25 mouse cellular contexts compared by ENCODE assay signal in the genomic region with DNA sequence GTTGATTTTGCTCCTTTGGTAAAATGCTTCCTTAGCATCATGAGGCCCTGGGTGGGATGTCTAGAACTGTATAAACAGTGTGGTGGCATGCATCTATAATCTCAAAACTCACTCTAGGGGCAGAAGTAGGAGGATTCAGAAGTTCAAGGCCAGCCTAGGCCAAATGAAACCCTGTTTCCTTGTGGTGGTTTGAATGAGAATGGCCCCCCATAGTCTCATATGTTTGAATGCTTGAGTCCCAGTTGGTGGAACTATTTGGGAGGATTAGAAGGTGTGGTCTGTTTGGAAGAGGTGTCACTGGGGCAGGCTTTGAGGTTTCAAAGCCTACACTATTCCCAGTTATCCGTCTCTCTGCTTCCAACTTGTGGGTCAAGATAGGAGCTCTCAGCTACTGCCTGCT. TPM values are rescaled to one million over a fixed set of nuclear protein-coding genes. Genes with fewer than 3 reads are reported as not detected.
DNase-seq lines count a peak whose midpoint lies in the region; ATAC-seq and TF ChIP-seq lines count a peak whose summit lies in the region.
"Had no signal": no experiment of that assay in that cellular context is flagged by ENCODE, and none has a peak within 500 bp of the region (broad histone marks: within the 10 kb centered on the region; RNA-seq: fewer than 3 reads in every experiment).

No protein-coding gene starts in this region.

- no peaks in the 10 kb centered on the region for H3K9me3 ChIP-seq in ES-Bruce4 (replicated peaks; ENCODE audit: control insufficient read depth, insufficient read depth, low read length, poor library complexity, severe bottlenecking)
- H3K9me3 ChIP-seq in midbrain, embryonic 15.5 days, result no peaks in the 10 kb centered on the region
- H3K9me3 ChIP-seq in heart, embryonic 12.5 days (replicated peaks), result no peaks in the 10 kb centered on the region
- H3K9me3 ChIP-seq: G1E had no signal

- H3K27ac ChIP-seq in ES-Bruce4 (ENCODE audit: insufficient read depth, low read length), result peak overlapping the region; percentile 56; the same call in 1 of the 2 replicates
- H3K27ac ChIP-seq in midbrain, embryonic 15.5 days, result no peak overlapping the region
- no peak overlapping the region for H3K27ac ChIP-seq in heart, embryonic 12.5 days (ENCODE audit: poor library complexity, severe bottlenecking)

- 95% methylated on average over 1 of the region's 1 CpGs for WGBS in midbrain, embryonic 15.5 days
- WGBS in heart, embryonic 12.5 days, result 88% methylated on average over 1 of the region's 1 CpGs

- peak; percentile 67 for DNase-seq in heart, adult 11 months
- no peak for DNase-seq in heart, postnatal 36 days
- DNase-seq in ES-CJ7 (ENCODE audit: low read depth, low spot score) (peak; percentile 72), R1 (ENCODE audit: low read depth, low spot score) (peak; percentile 88)
- no peak for DNase-seq in c-Kit-positive CD71-positive TER-119-positive erythroid progenitor cells, embryonic 14.5 days (ENCODE audit: low spot score)
- DNase-seq: adrenal gland, adult 2 months; adrenal gland, adult 8-10 months; adrenal gland, postnatal 10 days; adrenal gland, postnatal 14 days; adrenal gland, postnatal 25 days; adrenal gland, postnatal 36 days; B cell, adult 2 months; cerebellum, adult 11 months; cerebellum, adult 11-12 months; cerebellum, adult 18-20 months; cerebellum, adult 2 months; cerebellum, adult 8-10 months; cerebellum, adult 9-10 months had no signal

- H3K9ac ChIP-seq in ES-Bruce4 (ENCODE audit: low read depth, poor library complexity, severe bottlenecking), result no peak overlapping the region
- H3K9ac ChIP-seq in midbrain, embryonic 15.5 days, result no peak overlapping the region
- H3K9ac ChIP-seq in heart, embryonic 12.5 days, result no peak overlapping the region

- no peak for ATAC-seq in midbrain, embryonic 15.5 days (replicated peaks)
- no peak for ATAC-seq in heart, embryonic 12.5 days (ENCODE audit: insufficient number of reproducible peaks, low FRiP score)
- ATAC-seq: activated CD4-positive, CD25-positive, alpha-beta regulatory T cell, adult 4 months; CD4-positive, CD25-positive, alpha-beta regulatory T cell, adult 4 months; Patski had no signal

- TF ChIP-seq EP300 in ES-Bruce4 (IDR thresholded peaks at IDR 0.05; ENCODE audit: insufficient read depth, low read depth, low read length), result no peak

- H3K4me2 ChIP-seq in midbrain, embryonic 15.5 days, result no peak overlapping the region
- no peak overlapping the region for H3K4me2 ChIP-seq in heart, embryonic 12.5 days

- no peak overlapping the region for H3K4me3 ChIP-seq in ES-Bruce4 (ENCODE audit: low read depth, low read length)
- H3K4me3 ChIP-seq in midbrain, embryonic 15.5 days, result no peak overlapping the region
- no peak overlapping the region for H3K4me3 ChIP-seq in heart, embryonic 12.5 days

- H3K27me3 ChIP-seq in ES-Bruce4 (ENCODE audit: control insufficient read depth, insufficient read depth, low read length, poor library complexity, severe bottlenecking), result no peaks in the 10 kb centered on the region
- no peaks in the 10 kb centered on the region for H3K27me3 ChIP-seq in midbrain, embryonic 15.5 days (replicated peaks)
- no peaks in the 10 kb centered on the region for H3K27me3 ChIP-seq in heart, embryonic 12.5 days (replicated peaks)
- H3K27me3 ChIP-seq: Patski had no signal

- TF ChIP-seq POLR2A in ES-Bruce4 (IDR thresholded peaks at IDR 0.05; ENCODE audit: insufficient read depth, low read length), result no peak

- no peak for TF ChIP-seq CTCF in ES-Bruce4 (IDR thresholded peaks at IDR 0.05; ENCODE audit: low read depth, low read length)

- peaks cover 2% of the 10 kb centered on the region for H3K4me1 ChIP-seq in ES-Bruce4 (ENCODE audit: control insufficient read depth, insufficient read depth, low read length)
- peaks cover 17% of the 10 kb centered on the region for H3K4me1 ChIP-seq in midbrain, embryonic 15.5 days
- H3K4me1 ChIP-seq in heart, embryonic 12.5 days (replicated peaks), result peaks cover 20% of the 10 kb centered on the region

- intact Hi-C loops in heart, postnatal 36 days (cut with DNase I), result no loop called here

- no peaks in the 10 kb centered on the region for H3K36me3 ChIP-seq in ES-Bruce4 (ENCODE audit: control insufficient read depth, insufficient read depth, low read length, poor library complexity, severe bottlenecking)
- H3K36me3 ChIP-seq in midbrain, embryonic 15.5 days (replicated peaks), result no peaks in the 10 kb centered on the region
- H3K36me3 ChIP-seq in heart, embryonic 12.5 days, result no peaks in the 10 kb centered on the region

RNA-seq across cellular contexts. Expression of a gene that starts 3.4 kb away (rescaled TPM):
- total RNA-seq in heart, postnatal 36 days (2021), result 10 to 100 TPM; 45.1 to 49.3 TPM
- polyA plus RNA-seq in ES-Bruce4 (2011; ENCODE audit: insufficient read depth, insufficient read length, low read depth, missing spikeins), result 48.2 and 60.6 TPM in 2 replicates
- polyA plus RNA-seq in midbrain, embryonic 15.5 days (2015; fragmentation: Nextera tagmentation; extraction: Ambion mirVana), result 5.5 and 6.4 TPM in 2 replicates
- 18.9 and 19.8 TPM in 2 replicates for polyA plus RNA-seq in heart, embryonic 12.5 days (2016; fragmentation: Nextera tagmentation; extraction: Ambion mirVana)

RNA-seq across cellular contexts. Expression of a gene that starts 39.0 kb away (rescaled TPM):
- 10 to 100 TPM; 10.6 to 11.9 TPM for total RNA-seq in heart, postnatal 36 days (2021)
- 45.9 and 60.3 TPM in 2 replicates for polyA plus RNA-seq in ES-Bruce4 (2011; ENCODE audit: insufficient read depth, insufficient read length, low read depth, missing spikeins)
- 99.2 and 112 TPM in 2 replicates for polyA plus RNA-seq in midbrain, embryonic 15.5 days (2015; fragmentation: Nextera tagmentation; extraction: Ambion mirVana)
- polyA plus RNA-seq in heart, embryonic 12.5 days (2016; fragmentation: Nextera tagmentation; extraction: Ambion mirVana), result 36.6 and 39.3 TPM in 2 replicates

RNA-seq across cellular contexts. Expression of a gene that starts 39.3 kb away (rescaled TPM):
- total RNA-seq in heart, postnatal 36 days (2021), result under 1 TPM; 0.05 to 0.11 TPM
- 0.17 and 0.22 TPM in 2 replicates for polyA plus RNA-seq in ES-Bruce4 (2011; ENCODE audit: insufficient read depth, insufficient read length, low read depth, missing spikeins)
- polyA plus RNA-seq in midbrain, embryonic 15.5 days (2015; fragmentation: Nextera tagmentation; extraction: Ambion mirVana), result 15.1 and 15.7 TPM in 2 replicates
- polyA plus RNA-seq in heart, embryonic 12.5 days (2016; fragmentation: Nextera tagmentation; extraction: Ambion mirVana), result 0.05 and 0.08 TPM in 2 replicates
- polyA plus RNA-seq: CD4-positive, CD25-positive, alpha-beta regulatory T cell, adult 4 months; G1E had no signal

RNA-seq across cellular contexts. Expression of a gene that starts 52.3 kb away (rescaled TPM):
- 10 to 100 TPM in 1 of 2 experiments, 1 to 10 TPM in 1; 9.2 to 13.1 TPM for total RNA-seq in heart, postnatal 36 days (2021)
- 9.5 and 13.7 TPM in 2 replicates for polyA plus RNA-seq in ES-Bruce4 (2011; ENCODE audit: insufficient read depth, insufficient read length, low read depth, missing spikeins)
- polyA plus RNA-seq in midbrain, embryonic 15.5 days (2015; fragmentation: Nextera tagmentation; extraction: Ambion mirVana), result 23.2 and 24.8 TPM in 2 replicates
- polyA plus RNA-seq in heart, embryonic 12.5 days (2016; fragmentation: Nextera tagmentation; extraction: Ambion mirVana), result 15.5 and 17.0 TPM in 2 replicates

RNA-seq across cellular contexts. Expression of a gene that starts 52.6 kb away (rescaled TPM):
- total RNA-seq in heart, postnatal 36 days (2021), result 1 to 10 TPM; 8.0 to 9.3 TPM
- 13.7 and 16.7 TPM in 2 replicates for polyA plus RNA-seq in ES-Bruce4 (2011; ENCODE audit: insufficient read depth, insufficient read length, low read depth, missing spikeins)
- polyA plus RNA-seq in midbrain, embryonic 15.5 days (2015; fragmentation: Nextera tagmentation; extraction: Ambion mirVana), result 36.2 and 38.0 TPM in 2 replicates
- polyA plus RNA-seq in heart, embryonic 12.5 days (2016; fragmentation: Nextera tagmentation; extraction: Ambion mirVana), result 7.8 and 9.3 TPM in 2 replicates

Comparison
In these comparisons a context has a peak if more than half of its experiments do, and no peak if none do; other contexts are left out.
1. DNase-seq: peak in heart, adult 11 months (single experiment), ES-CJ7 (single experiment) and R1 (single experiment); none in heart, postnatal 36 days (0 of 2) and c-Kit-positive CD71-positive TER-119-positive erythroid progenitor cells, embryonic 14.5 days (single experiment).
2. RNA of a gene that starts 39.3 kb away (polyA plus RNA-seq): 15.1 to 15.7 TPM in midbrain, embryonic 15.5 days; 0.17 to 0.22 TPM in ES-Bruce4 and 0.05 to 0.08 TPM in heart, embryonic 12.5 days; every median in the first group is over 10 times any median in the second.